Mouse (Mus musculus) granulocyte monocyte progenitor cell, adult 5-6 weeks (primary cell): ENCODE data around the gene Pax1. TPM values are rescaled to one million over a fixed set of nuclear protein-coding genes. Genes with fewer than 3 reads are reported as not detected.

Source experiments
- ATAC-seq: replicated peaks from 2 replicates; pipeline ENCODE4 v1.8.0; 2016; ENCODE audit warnings: mild to moderate bottlenecking, moderate TSS enrichment, inconsistent platforms; ENCODE audit not compliant: poor library complexity, severe bottlenecking
- total RNA-seq, 2 experiments: library from RNA; stranded (forward) in 1 of 2; stranded (reverse) in 1 of 2; fragments of 200-712, 200-1000 nt in 1 of 2; fragments of >200 nt in 1 of 2; fragmentation: Nextera tagmentation in 1 of 2; gene quantifications; 2 replicates each; pipeline ENCODE4 v1.2.3; 2014 to 2017

Gene Pax1
- total RNA-seq, 2 experiments from 2014 or later = not detected

- no peak for ATAC-seq
These were observed 10.1 kb downstream of the Pax1 start for GRCm38 (mm10) chr2:147371840-147372239.

GRCm38 (mm10) chr2:147372947-147373666 is 11.4 kb downstream of the Pax1 start:
- ATAC-seq = no peak

DNA sequence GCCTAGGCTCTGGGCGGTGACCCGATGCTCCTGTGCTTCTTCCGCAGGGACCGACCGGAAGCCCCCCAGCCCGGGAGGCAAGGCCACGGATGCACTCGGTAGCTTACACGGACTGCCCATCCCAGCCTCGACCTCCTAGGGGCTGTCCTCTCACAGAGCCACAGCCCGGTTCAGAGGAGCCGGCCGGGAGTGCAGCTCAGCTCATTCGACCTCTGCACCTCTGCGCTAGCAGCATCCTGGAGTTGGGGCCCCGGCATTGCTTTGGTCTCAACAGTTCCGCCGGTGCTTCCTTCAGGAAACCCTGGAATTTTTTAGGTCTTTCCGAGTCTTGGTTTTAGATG is 11.9 kb downstream of the Pax1 start:
- ATAC-seq = peak; percentile 12; the same call in 1 of the 2 replicates

- no peak for ATAC-seq
These were observed 12.5 kb downstream of the Pax1 start for GRCm38 (mm10) chr2:147374245-147374644.

GRCm38 (mm10) chr2:147375019-147375715 is 13.4 kb downstream of the Pax1 start:
- ATAC-seq = no peak

DNA sequence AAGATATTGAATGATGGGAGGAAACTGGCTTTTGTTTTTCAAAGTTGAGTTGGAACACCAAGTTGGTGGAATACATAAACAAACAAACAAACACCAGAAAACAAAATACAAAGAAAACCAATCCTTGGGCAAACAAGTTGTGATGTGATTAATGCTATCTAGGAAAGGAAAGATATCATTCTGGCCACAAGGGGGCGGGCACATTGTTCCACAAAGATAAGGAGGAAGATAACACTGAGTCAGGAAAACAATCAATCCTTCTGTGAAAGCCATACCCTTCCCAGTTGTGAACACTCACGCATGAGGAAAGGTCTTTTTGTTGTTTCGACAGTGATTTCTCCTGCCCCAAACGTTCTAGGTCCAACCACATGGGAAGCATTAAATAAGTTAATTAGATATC is 17.2 kb downstream of the Pax1 start:
- ATAC-seq = peak; percentile 50; the same call in 1 of the 2 replicates

DNA sequence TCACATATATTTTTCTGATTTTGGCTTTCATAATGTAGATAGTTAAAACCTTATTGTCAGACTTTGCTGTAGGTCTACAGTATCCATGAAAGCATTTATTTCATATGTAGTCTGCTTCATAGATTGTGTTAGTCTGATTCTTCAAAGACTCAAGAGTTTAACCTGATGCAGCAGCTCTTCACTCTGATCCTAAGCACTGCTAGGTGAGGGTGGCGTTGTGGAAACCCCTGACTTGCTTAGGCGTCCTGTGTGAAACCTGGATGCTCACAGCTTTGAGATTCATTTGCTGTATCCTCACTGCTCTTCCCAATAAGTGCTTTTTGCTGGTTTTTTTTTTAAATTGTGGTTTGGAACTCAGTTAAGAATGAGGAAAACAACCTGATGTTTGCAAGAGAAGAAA is 21.6 kb downstream of the Pax1 start:
- ATAC-seq = no peak

DNA sequence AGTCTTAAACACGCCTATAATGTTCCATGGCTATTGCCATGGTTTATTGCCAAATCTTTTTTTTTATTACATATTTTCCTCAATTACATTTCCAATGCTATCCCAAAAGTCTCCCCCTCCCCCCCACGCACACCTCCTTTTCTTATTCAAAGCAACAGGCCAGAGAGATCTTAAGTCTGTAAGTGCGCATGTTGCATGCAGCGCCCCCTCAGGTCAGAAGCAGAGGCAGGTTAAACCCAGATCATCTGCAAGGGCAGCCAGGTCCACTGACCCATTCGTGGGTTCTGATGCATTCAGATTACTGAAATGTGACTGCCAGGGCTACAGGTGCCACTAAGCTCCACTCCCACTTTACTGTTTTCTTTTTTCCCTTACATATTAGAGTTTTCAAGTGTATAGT is 25.2 kb downstream of the Pax1 start:
- no peak for ATAC-seq

DNA sequence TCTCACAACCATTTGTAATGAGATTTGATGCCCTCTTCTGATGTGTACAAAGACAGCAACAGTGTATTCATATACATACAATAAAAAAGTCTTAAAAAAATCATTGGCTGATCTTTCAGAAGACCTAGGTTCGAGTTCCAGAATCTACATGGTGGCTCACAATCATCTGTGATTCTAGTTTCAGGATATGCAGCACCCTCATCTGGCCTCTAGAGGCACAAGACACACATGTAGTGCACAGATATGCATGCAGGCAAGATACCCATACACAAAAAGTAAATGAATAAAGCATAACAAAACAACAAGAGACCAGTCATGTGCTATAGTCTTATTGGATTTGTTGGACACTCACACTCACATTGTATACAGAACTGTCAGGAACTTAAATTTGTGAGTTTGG is 47.6 kb downstream of the Pax1 start:
- no peak for ATAC-seq

DNA sequence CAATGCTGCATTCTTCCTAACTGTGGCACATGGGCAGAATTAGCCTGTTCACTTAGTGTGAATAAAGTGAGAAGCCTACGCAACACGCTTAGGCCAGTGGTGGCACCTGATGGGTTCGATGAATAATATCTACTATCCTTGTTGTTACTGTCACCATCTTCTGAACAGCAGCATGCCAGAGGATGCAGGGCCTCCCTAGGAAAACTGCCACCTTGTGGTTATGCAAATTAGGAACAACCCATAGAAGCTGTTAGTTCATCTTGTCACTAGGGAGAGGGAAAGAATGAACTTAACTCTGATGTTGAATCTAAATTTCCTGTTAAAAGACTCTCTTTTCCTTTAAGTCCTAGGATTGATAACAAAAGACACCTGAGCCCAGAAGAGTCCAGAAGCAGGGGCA is 53.3 kb downstream of the Pax1 start:
- no peak for ATAC-seq

GRCm38 (mm10) chr2:147424582-147425255 is 63.0 kb downstream of the Pax1 start:
- ATAC-seq = no peak

DNA sequence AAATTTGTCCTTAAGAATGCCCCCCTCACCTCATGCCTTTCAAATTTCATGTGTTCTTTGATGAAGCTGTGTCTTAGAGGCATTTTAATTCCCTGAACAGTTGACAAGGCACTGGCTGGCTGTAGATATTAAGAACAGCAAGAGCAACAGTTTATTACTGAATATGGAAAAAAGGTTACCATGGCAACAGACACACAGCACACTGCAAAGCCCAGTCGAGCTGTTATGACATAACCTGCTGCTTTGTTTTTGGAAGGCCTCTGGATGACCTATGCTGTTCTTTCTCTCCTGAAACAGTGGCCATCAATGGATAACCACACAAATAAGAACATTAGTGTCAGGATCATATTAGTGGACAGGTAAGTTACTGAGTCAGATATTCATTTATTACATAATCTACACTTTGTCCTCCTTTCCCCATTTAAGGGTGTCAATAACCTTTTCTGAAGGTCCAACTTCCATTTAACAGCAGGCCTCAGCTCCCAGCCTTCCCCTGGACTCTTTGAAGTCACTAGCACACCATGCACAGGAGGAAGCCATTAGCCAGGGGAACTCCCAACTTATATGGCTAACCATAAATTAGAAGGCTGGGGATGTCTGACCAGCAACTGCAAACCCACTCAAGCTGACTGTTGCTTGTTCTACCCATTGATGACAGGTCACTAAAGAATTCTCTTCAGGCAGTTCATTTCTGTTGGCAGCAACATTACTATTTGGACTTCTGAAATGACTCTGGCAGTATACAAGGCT is 68.1 kb downstream of the Pax1 start:
- no peak for ATAC-seq

DNA sequence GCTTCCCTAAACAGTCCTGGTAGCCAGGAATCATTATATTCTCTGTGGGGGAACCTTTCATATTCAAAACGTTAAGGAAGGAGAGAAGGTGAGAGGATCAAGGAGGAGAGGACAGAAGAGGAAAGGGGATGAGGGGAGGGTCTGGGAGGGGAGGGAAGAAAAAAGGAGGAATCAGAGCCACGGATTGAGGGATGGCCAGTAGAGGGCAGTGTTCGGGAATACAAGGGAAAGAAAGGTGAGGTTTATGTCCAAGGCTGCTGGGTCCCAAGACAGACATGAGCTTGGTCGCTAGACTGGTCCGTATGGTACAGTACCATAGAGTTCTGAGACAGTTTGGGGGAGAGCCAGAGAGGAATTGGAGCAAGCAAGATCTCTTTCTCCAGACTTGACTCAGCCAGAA is 71.4 kb downstream of the Pax1 start:
- ATAC-seq = no peak

Other genes starting within 250 kb of the Pax1 start
- not detected in 2 replicates for gene Nkx2-2, start 167.7 kb upstream of the Pax1 start, total RNA-seq (2014; fragmentation: Nextera tagmentation)
- not detected in 2 replicates for gene Nkx2-2, start 167.7 kb upstream of the Pax1 start, total RNA-seq (2017)